ENCODE assay signal across 8 mouse cellular contexts in genomic region chr6:114915915-114916714, GRCm38 (mm10). TPM values are rescaled to one million over a fixed set of nuclear protein-coding genes. Genes with fewer than 3 reads are reported as not detected.
A peak's percentile ranks its signal among the peaks of the same experiment; 100 is the strongest.
DNase-seq lines count a peak whose midpoint lies in the region; ATAC-seq and TF ChIP-seq lines count a peak whose summit lies in the region.

No protein-coding gene starts in this region.

- peak overlapping the region; percentile 53 for H3K4me2 ChIP-seq in hindbrain, embryonic 12.5 days (replicated peaks)

- no peak for TF ChIP-seq CTCF in gastrocnemius, adult 2 months (IDR thresholded peaks at IDR 0.05)
- no peak for TF ChIP-seq CTCF in bone marrow macrophage, adult 2 months (IDR thresholded peaks at IDR 0.05; ENCODE audit: low read depth, low read length)

- H3K9me3 ChIP-seq in hindbrain, embryonic 12.5 days (replicated peaks): no peaks in the 10 kb centered on the region
- H3K9me3 ChIP-seq in midbrain, embryonic 10.5 days (replicated peaks): no peaks in the 10 kb centered on the region

- DNase-seq in gastrocnemius, adult 2 months: no peak
- DNase-seq in gastrocnemius, postnatal 4 days (ENCODE audit: low spot score in 2 of 2): no peak
- DNase-seq in midbrain, embryonic 10.5 days (ENCODE audit: low spot score): no peak
- no peak for DNase-seq in right cerebral cortex, adult 2 months (ENCODE audit: low spot score in 2 of 2)
- DNase-seq in right cerebral cortex, postnatal 10 days (ENCODE audit: low spot score in 2 of 2): no peak
- no peak for DNase-seq in ovary, postnatal 14 days (ENCODE audit: low spot score)

- WGBS in hindbrain, embryonic 12.5 days: 38% methylated on average over 19 of the region's 19 CpGs
- 33% methylated on average over 19 of the region's 19 CpGs for WGBS in midbrain, embryonic 10.5 days

- peak overlapping the region; percentile 23 for H3K9ac ChIP-seq in hindbrain, embryonic 12.5 days

- intact Hi-C loops in gastrocnemius, adult 2 months (cut with DNase I): no loop called here

- ATAC-seq in hindbrain, embryonic 12.5 days (ENCODE audit: low FRiP score): no peak

- H3K27ac ChIP-seq in gastrocnemius, adult 2 months: peak overlapping the region; percentile 95
- peak overlapping the region; percentile 32; the same call in 1 of the 2 replicates for H3K27ac ChIP-seq in bone marrow macrophage, adult 2 months (ENCODE audit: insufficient read depth, low read depth, low read length)
- H3K27ac ChIP-seq in hindbrain, embryonic 12.5 days: peak overlapping the region; percentile 36; the same call in 1 of the 2 replicates
- H3K27ac ChIP-seq in midbrain, embryonic 10.5 days (replicated peaks): peak overlapping the region; percentile 70

- no peaks in the 10 kb centered on the region for H3K36me3 ChIP-seq in hindbrain, embryonic 12.5 days
- peaks cover 17% of the 10 kb centered on the region for H3K36me3 ChIP-seq in midbrain, embryonic 10.5 days

- peak overlapping the region; percentile 75 for H3K4me3 ChIP-seq in gastrocnemius, adult 2 months
- H3K4me3 ChIP-seq in bone marrow macrophage, adult 2 months (ENCODE audit: insufficient read depth, low read length): peak overlapping the region; percentile 40
- H3K4me3 ChIP-seq in hindbrain, embryonic 12.5 days: 0 out of 2 replicates have a peak overlapping the region, but pooled peaks have one; percentile 1
- peak overlapping the region; percentile 40 for H3K4me3 ChIP-seq in midbrain, embryonic 10.5 days

- H3K27me3 ChIP-seq in hindbrain, embryonic 12.5 days: no peaks in the 10 kb centered on the region
- no peaks in the 10 kb centered on the region for H3K27me3 ChIP-seq in midbrain, embryonic 10.5 days (ENCODE audit: low read depth, poor library complexity, severe bottlenecking)

- H3K4me1 ChIP-seq in bone marrow macrophage, adult 2 months (ENCODE audit: control insufficient read depth, insufficient read depth, low read length): peaks cover 63% of the 10 kb centered on the region
- H3K4me1 ChIP-seq in hindbrain, embryonic 12.5 days: peaks cover 77% of the 10 kb centered on the region
- H3K4me1 ChIP-seq in midbrain, embryonic 10.5 days: peaks cover 91% of the 10 kb centered on the region

- TF ChIP-seq POLR2A in bone marrow macrophage, adult 2 months (IDR thresholded peaks at IDR 0.05; ENCODE audit: borderline replicate concordance, low read depth, low read length): no peak

RNA-seq across cellular contexts. Expression of gene Vgll4, which starts 53.7 kb away (rescaled TPM):
- 10 to 100 TPM; 16.7 to 25.6 TPM for total RNA-seq in gastrocnemius, adult 2 months (2021)
- 10 to 100 TPM; 42.2 to 48.2 TPM for total RNA-seq in gastrocnemius, postnatal 4 days (2021)
- 30.3 and 39.5 TPM in 2 replicates for polyA plus RNA-seq in bone marrow macrophage, adult 2 months (2012; ENCODE audit: insufficient read depth, insufficient read length, missing spikeins)
- 94.2 and 94.3 TPM in 2 replicates for polyA plus RNA-seq in hindbrain, embryonic 12.5 days (2016; fragmentation: Nextera tagmentation; extraction: Ambion mirVana)
- 70.9 and 79.7 TPM in 2 replicates for polyA plus RNA-seq in midbrain, embryonic 10.5 days (2016; fragmentation: Nextera tagmentation; extraction: Ambion mirVana)

Comparison
In these comparisons a context has a peak if more than half of its experiments do, and no peak if none do; other contexts are left out.
1. H3K27ac ChIP-seq: peak in every context shown above with its lines; median percentile 95 in gastrocnemius, adult 2 months; 70 in midbrain, embryonic 10.5 days; 36 in hindbrain, embryonic 12.5 days; 32 in bone marrow macrophage, adult 2 months.
2. H3K4me3 ChIP-seq: peak in every context shown above with its lines; median percentile 75 in gastrocnemius, adult 2 months; 40 in bone marrow macrophage, adult 2 months; 40 in midbrain, embryonic 10.5 days; 1 in hindbrain, embryonic 12.5 days.